Mouse (Mus musculus): Measurements from ENCODE around the gene Gm6760. TPM values are rescaled to one million over a fixed set of nuclear protein-coding genes. Genes with fewer than 3 reads are reported as not detected.

Gm6760 gene
- polyA plus RNA-seq (2012; rRNA removed), result not detected in 2 replicates

DNA sequence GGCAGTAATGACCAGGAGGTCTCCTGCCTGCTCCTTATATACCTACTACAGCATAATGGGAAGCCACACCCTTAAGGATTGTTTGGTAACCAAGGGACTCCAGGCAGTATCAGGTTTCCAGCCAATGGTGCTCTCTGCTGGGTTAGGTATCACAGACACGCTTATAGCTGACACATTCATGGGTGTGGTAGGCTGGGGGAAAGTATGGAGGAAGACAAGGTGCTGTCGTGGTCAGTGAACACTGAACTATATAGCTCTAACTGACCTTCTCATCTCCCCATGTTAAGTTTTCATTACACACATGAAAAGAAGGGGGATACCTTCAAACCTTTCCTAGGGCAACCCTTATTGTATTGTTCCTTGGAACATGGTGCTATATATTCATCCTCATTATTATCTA is at the start of gene Gm6760:
Gene Gm6760 (minus strand): TSS at position 101 of the 400 bp plus-strand sequence.
- DNase-seq, result no peak
- Histone ChIP-seq H3K4me1 (replicated peaks; ENCODE audit: control insufficient read depth, insufficient read depth, low read length) (no peaks in the 10 kb centered on the region), H3K36me3 (ENCODE audit: control insufficient read depth, insufficient read depth, low read length) (no peaks in the 10 kb centered on the region), H3K27ac (ENCODE audit: control insufficient read depth, insufficient read depth, low read length) (no peak within 1 kb of the TSS), H3K27me3 (ENCODE audit: control insufficient read depth, insufficient read depth, low read length) (no peaks in the 10 kb centered on the region), H3K4me3 (ENCODE audit: control insufficient read depth, insufficient read depth, low read length) (no peak within 1 kb of the TSS)
- 78% methylated on average over 2 of the region's 2 CpGs for WGBS
- no peak for TF ChIP-seq POLR2A (IDR thresholded peaks at IDR 0.05; ENCODE audit: control insufficient read depth, extremely low read depth, insufficient read depth, low read length, poor library complexity)
- TF ChIP-seq CTCF (IDR thresholded peaks at IDR 0.05; ENCODE audit: borderline replicate concordance, control insufficient read depth, extremely low read depth, insufficient read depth, low read length, poor library complexity), result no peak

DNA sequence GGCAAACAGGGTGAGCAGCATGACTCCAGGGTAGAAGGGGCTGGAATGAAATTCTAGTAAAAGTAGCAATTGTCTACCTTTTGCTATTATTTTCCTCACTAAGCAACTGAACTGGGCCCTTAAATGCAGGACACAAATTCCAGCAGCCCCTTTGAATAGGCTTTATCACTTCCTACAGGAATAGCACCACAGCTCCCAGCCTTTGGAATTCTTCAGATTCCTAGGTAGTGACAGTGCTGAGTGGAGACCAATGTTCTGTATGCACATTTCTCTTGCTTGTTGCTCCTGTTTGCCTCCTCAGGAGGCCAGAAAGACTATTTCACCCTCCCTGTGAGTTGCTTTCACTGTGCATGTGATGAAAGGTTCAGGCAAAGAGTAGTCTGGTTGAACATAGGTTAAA is 29.2 kb upstream of the Gm6760 start:
- Histone ChIP-seq H3K36me3 (ENCODE audit: control insufficient read depth, insufficient read depth, low read length) (no peaks in the 10 kb centered on the region), H3K27ac (ENCODE audit: control insufficient read depth, insufficient read depth, low read length) (no peak overlapping the region), H3K4me3 (ENCODE audit: control insufficient read depth, insufficient read depth, low read length) (no peak overlapping the region), H3K4me1 (replicated peaks; ENCODE audit: control insufficient read depth, insufficient read depth, low read length) (no peaks in the 10 kb centered on the region), H3K27me3 (ENCODE audit: control insufficient read depth, insufficient read depth, low read length) (no peaks in the 10 kb centered on the region)
- TF ChIP-seq CTCF (IDR thresholded peaks at IDR 0.05; ENCODE audit: borderline replicate concordance, control insufficient read depth, extremely low read depth, insufficient read depth, low read length, poor library complexity), result no peak
- no peak for TF ChIP-seq POLR2A (IDR thresholded peaks at IDR 0.05; ENCODE audit: control insufficient read depth, extremely low read depth, insufficient read depth, low read length, poor library complexity)
- no peak for DNase-seq

DNA sequence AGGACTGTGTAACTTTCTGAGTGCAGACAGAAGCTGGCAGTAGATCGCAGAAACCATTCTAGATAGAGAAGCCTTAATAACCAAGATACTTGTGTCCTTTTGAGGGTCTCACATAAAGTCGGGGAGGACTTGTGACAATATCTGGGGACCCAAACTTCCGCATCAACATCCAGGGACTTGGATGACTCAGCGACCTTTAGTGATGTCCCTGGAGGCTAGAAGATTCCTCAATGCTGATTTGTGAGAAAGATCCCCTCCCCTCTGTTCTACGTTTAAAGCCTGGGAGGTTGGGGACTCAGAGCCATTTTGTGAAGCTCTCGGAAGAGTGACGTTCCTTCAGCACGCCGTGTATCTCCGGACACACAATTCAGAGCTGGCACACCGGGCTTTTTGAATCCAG is 21.2 kb upstream of the Gm6760 start, which contains the start of gene 3830417A13Rik:
Gene 3830417A13Rik (plus strand): TSS at position 301 of the 400 bp plus-strand sequence.
- no peaks in the 10 kb centered on the region for H3K36me3 ChIP-seq (ENCODE audit: control insufficient read depth, insufficient read depth, low read length)
- WGBS, result 93% methylated on average over 11 of the region's 11 CpGs
- H3K4me3 ChIP-seq (ENCODE audit: control insufficient read depth, insufficient read depth, low read length), result no peak within 1 kb of the TSS
- no peaks in the 10 kb centered on the region for H3K4me1 ChIP-seq (replicated peaks; ENCODE audit: control insufficient read depth, insufficient read depth, low read length)
- no peak for TF ChIP-seq POLR2A (IDR thresholded peaks at IDR 0.05; ENCODE audit: control insufficient read depth, extremely low read depth, insufficient read depth, low read length, poor library complexity)
- TF ChIP-seq CTCF (IDR thresholded peaks at IDR 0.05; ENCODE audit: borderline replicate concordance, control insufficient read depth, extremely low read depth, insufficient read depth, low read length, poor library complexity), result no peak
- DNase-seq, result no peak
- H3K27ac ChIP-seq (ENCODE audit: control insufficient read depth, insufficient read depth, low read length), result no peak within 1 kb of the TSS
- H3K27me3 ChIP-seq (ENCODE audit: control insufficient read depth, insufficient read depth, low read length), result no peaks in the 10 kb centered on the region

Other genes starting within 250 kb of the Gm6760 start
- not detected in 2 replicates for gene 3830417A13Rik, start 21.4 kb upstream of the Gm6760 start, polyA plus RNA-seq (2012; rRNA removed)
- 0.01 and 0.13 TPM in 2 replicates for gene Slitrk4, start 124.8 kb upstream of the Gm6760 start, polyA plus RNA-seq (2012; rRNA removed)

Measured in thymus, adult 2 months (tissue).